Mouse (Mus musculus): ENCODE data around the gene Epo.

GRCm38 (mm10) chr5:137440216-137440855 is 92.7 kb downstream of the Epo start:
- TF ChIP-seq CTCF (IDR thresholded peaks at IDR 0.05; ENCODE audit: low read depth) (no peak), EP300 (IDR thresholded peaks at IDR 0.05; ENCODE audit: low read depth) (no peak)
